Comparison of ENCODE assay signal across 31 mouse cellular contexts in genomic region chr17:44181346-44181745, GRCm38 (mm10). TPM values are rescaled to one million over a fixed set of nuclear protein-coding genes. Genes with fewer than 3 reads are reported as not detected.
DNase-seq lines count a peak whose midpoint lies in the region; ATAC-seq and TF ChIP-seq lines count a peak whose summit lies in the region.
"Had no signal": no experiment of that assay in that cellular context is flagged by ENCODE, and none has a peak within 500 bp of the region (broad histone marks: within the 10 kb centered on the region; RNA-seq: fewer than 3 reads in every experiment).

No protein-coding gene starts in this region.

- DNase-seq in heart, adult 11 months, result peak; percentile 76
- peak; percentile 15 for DNase-seq in kidney, postnatal 0 days (ENCODE audit: low spot score)
- DNase-seq in kidney, postnatal 14 days, result no peak
- peak; percentile 37 for DNase-seq in lung, postnatal 36 days
- DNase-seq in lung, postnatal 14 days, result no peak
- peak; percentile 34 for DNase-seq in retina, postnatal 1 day
- no peak for DNase-seq in right cerebral cortex, postnatal 14 days
- DNase-seq: adrenal gland, adult 2 months; adrenal gland, postnatal 14 days; B cell, adult 2 months; cerebellum, adult 11-12 months; cerebellum, adult 8-10 months; cerebellum, postnatal 10 days; cerebellum, postnatal 36 days; embryo, embryonic 11 days; gastrocnemius, postnatal 14 days; heart, postnatal 10 days; heart, postnatal 36 days had no signal

- WGBS in heart, embryonic 12.5 days, result 68% methylated on average over 8 of the region's 8 CpGs
- WGBS in kidney, postnatal 0 days, result 42% methylated on average over 8 of the region's 8 CpGs

- no peak overlapping the region for H3K27ac ChIP-seq in heart, embryonic 12.5 days (ENCODE audit: poor library complexity, severe bottlenecking)
- no peak overlapping the region for H3K27ac ChIP-seq in kidney, postnatal 0 days
- H3K27ac ChIP-seq: embryonic facial prominence, embryonic 10.5 days; embryonic facial prominence, embryonic 13.5 days; forebrain, embryonic 13.5 days; heart, embryonic 15.5 days; hindbrain, embryonic 14.5 days; hindbrain, postnatal 0 days had no signal

- ATAC-seq in heart, embryonic 12.5 days (ENCODE audit: insufficient number of reproducible peaks, low FRiP score), result no peak
- ATAC-seq in kidney, postnatal 0 days (replicated peaks; ENCODE audit: low FRiP score, low read depth), result no peak
- ATAC-seq: forebrain, embryonic 13.5 days; forebrain, embryonic 16.5 days; hindbrain, postnatal 0 days; inflammation-experienced regulatory T-cells, adult 6 months; Patski had no signal

- no peaks in the 10 kb centered on the region for H3K27me3 ChIP-seq in heart, embryonic 12.5 days (replicated peaks)
- H3K27me3 ChIP-seq in kidney, postnatal 0 days (ENCODE audit: insufficient read depth, low read length), result no peaks in the 10 kb centered on the region
- H3K27me3 ChIP-seq: embryonic facial prominence, embryonic 13.5 days; forebrain, embryonic 13.5 days; heart, embryonic 15.5 days; Patski had no signal

- TF ChIP-seq CTCF in kidney, postnatal 0 days (IDR thresholded peaks at IDR 0.05; ENCODE audit: low read depth), result no peak

- no peak overlapping the region for H3K9ac ChIP-seq in heart, embryonic 12.5 days
- H3K9ac ChIP-seq in kidney, postnatal 0 days (ENCODE audit: low read depth, low read length), result no peak overlapping the region
- H3K9ac ChIP-seq: embryonic facial prominence, embryonic 13.5 days; forebrain, embryonic 13.5 days; heart, embryonic 15.5 days; hindbrain, embryonic 14.5 days had no signal

- no peak overlapping the region for H3K4me3 ChIP-seq in heart, embryonic 12.5 days
- no peak overlapping the region for H3K4me3 ChIP-seq in kidney, postnatal 0 days (replicated peaks; ENCODE audit: low read depth, low read length)
- H3K4me3 ChIP-seq: embryonic facial prominence, embryonic 10.5 days; embryonic facial prominence, embryonic 13.5 days; erythroblast, embryonic 14.5 days; forebrain, embryonic 13.5 days; heart, embryonic 15.5 days had no signal

- no peaks in the 10 kb centered on the region for H3K36me3 ChIP-seq in heart, embryonic 12.5 days
- H3K36me3 ChIP-seq in kidney, postnatal 0 days (ENCODE audit: insufficient read depth, low read length), result no peaks in the 10 kb centered on the region
- H3K36me3 ChIP-seq: embryonic facial prominence, embryonic 10.5 days; embryonic facial prominence, embryonic 13.5 days; G1E; heart, embryonic 15.5 days had no signal

- H3K9me3 ChIP-seq in heart, embryonic 12.5 days (replicated peaks), result no peaks in the 10 kb centered on the region
- H3K9me3 ChIP-seq in kidney, postnatal 0 days (replicated peaks; ENCODE audit: low read length), result no peaks in the 10 kb centered on the region
- H3K9me3 ChIP-seq: embryonic facial prominence, embryonic 10.5 days; embryonic facial prominence, embryonic 13.5 days; forebrain, embryonic 13.5 days; heart, embryonic 15.5 days had no signal

- no peaks in the 10 kb centered on the region for H3K4me1 ChIP-seq in heart, embryonic 12.5 days (replicated peaks)
- H3K4me1 ChIP-seq in kidney, postnatal 0 days (replicated peaks; ENCODE audit: insufficient read depth, low read length), result no peaks in the 10 kb centered on the region
- H3K4me1 ChIP-seq: embryonic facial prominence, embryonic 10.5 days; embryonic facial prominence, embryonic 13.5 days; forebrain, embryonic 13.5 days; heart, embryonic 15.5 days had no signal

- no peak overlapping the region for H3K4me2 ChIP-seq in heart, embryonic 12.5 days
- H3K4me2 ChIP-seq in kidney, postnatal 0 days (ENCODE audit: low read length), result no peak overlapping the region
- H3K4me2 ChIP-seq: embryonic facial prominence, embryonic 13.5 days; forebrain, embryonic 13.5 days; heart, embryonic 11.5 days; heart, embryonic 15.5 days; hindbrain, embryonic 14.5 days had no signal

RNA-seq across cellular contexts. Expression of gene Clic5, which starts 7.0 kb away (rescaled TPM):
- polyA plus RNA-seq in heart, embryonic 12.5 days (2016; fragmentation: Nextera tagmentation; extraction: Ambion mirVana), result 10.2 and 10.6 TPM in 2 replicates
- 9.8 and 10.4 TPM in 2 replicates for polyA plus RNA-seq in kidney, postnatal 0 days (2015; fragmentation: Nextera tagmentation; extraction: Ambion mirVana)
- polyA plus RNA-seq: erythroblast, embryonic 14.5 days; G1E had no signal

Comparison
In these comparisons a context has a peak if more than half of its experiments do, and no peak if none do; other contexts are left out.
1. DNase-seq: peak in heart, adult 11 months (single experiment), kidney, postnatal 0 days (single experiment), lung, postnatal 36 days (single experiment) and retina, postnatal 1 day (single experiment); none in kidney, postnatal 14 days (single experiment), lung, postnatal 14 days (single experiment) and right cerebral cortex, postnatal 14 days (single experiment).